Mouse (Mus musculus): ENCODE results near the gene Prrc2a. TPM values are rescaled to one million over a fixed set of nuclear protein-coding genes. Genes with fewer than 3 reads are reported as not detected.

Gene Prrc2a
- total RNA-seq, 2 experiments from 2014 or later = 270 to 288 TPM

- no peak for DNase-seq (ENCODE audit: low spot score in 2 of 2)
Observed at GRCm38 (mm10) chr17:35106522-35106921, 58.2 kb downstream of the Prrc2a start.

DNA sequence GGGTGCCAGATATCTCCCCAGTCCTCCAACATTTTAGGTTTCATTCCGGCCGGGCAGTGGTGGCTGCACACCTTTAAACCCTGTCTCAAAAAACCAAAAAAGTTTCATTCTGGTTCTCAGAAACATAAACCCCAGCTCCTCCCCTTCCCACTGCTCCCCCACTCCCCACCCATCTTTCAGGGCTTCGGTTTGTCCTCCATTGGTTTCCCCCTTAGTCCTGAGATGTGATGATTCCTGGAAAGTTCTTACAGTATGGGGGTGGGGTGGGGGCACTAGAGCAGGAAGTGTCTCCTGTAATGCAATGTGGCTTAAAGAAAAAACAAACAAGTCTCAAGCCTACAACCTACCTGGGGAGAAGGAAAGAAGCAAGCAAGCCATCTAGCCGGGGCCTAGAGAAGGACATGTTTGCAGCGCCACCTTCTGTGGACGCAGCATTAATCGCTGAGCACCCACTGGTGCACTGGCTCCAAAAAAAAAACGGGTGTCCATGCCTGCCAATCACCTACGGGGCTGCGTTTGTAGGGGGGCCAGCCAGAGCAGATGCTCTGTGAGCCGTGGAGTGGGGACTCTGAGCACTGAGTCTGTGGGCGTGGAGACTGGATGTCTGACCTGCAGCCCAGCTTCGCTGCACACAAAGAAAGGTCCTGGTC lies 58.8 kb downstream of the Prrc2a start:
- DNase-seq (ENCODE audit: low spot score in 2 of 2) = peak in 1 of 2 experiments; percentile 41

DNA sequence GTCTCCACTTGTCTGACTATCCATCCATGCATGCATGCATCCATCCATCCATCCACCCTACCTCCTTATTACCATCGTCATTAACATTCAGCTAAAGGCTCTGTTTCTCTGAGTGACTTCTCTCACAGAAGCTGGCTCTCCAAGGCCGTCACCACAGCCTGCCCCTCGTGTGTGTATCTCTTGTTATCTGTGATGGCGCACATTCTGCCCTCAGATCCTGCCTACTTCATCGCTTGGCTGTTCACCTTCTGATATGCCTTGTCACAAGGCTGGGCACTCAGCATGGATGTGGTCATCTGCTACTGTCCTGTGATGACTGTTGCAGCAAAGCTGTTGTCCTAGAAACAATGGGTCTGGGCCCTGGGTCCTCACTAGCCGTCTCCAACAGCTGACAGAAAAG lies 59.9 kb downstream of the Prrc2a start:
- DNase-seq (ENCODE audit: low spot score in 2 of 2) = no peak

DNA sequence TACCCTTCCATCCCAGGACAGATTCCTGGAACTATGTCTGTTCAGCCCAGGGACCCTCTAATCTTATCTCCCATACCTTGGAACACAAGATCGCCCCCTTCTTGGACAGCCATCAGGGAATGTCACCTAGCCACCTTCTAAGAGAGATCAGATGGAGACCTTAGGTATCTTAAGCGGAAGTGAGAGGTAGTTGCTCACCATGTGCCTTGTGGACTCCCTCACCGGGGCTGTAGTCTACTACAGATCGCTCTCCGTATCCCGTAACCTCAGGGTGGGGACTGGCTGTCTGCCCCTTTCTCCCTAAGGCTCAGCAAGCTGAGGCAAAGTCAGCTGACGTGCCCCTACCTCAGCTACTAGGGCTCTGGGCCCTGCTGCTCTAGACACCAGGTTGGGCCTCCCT lies 60.6 kb downstream of the Prrc2a start:
- no peak for DNase-seq (ENCODE audit: low spot score in 2 of 2)

DNA sequence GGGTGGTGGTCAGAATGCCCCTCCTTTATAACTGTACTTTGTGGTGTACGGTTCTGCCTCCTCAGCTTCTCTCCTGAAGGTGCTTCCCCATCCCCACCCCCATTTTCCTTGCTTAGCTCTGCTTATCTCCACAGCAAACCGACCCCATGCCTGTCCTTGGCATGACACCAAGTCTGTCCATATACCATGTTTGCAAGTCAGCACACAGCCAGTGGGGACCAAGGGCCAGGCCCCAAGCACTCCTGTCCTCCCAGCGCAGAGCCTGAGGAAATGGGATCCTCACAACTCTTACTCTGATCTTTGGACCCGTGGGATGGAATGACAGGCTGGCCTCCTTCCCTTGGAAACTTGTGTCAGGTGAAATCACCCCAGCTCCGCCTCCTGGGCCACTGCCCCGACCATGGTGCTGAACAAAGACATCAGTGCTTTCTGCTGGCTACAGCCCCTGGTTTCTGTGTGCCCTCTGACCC lies 61.4 kb downstream of the Prrc2a start:
- no peak for DNase-seq (ENCODE audit: low spot score in 2 of 2)

- no peak for DNase-seq (ENCODE audit: low spot score in 2 of 2)
Observed at GRCm38 (mm10) chr17:35102299-35102698, 62.4 kb downstream of the Prrc2a start.

DNA sequence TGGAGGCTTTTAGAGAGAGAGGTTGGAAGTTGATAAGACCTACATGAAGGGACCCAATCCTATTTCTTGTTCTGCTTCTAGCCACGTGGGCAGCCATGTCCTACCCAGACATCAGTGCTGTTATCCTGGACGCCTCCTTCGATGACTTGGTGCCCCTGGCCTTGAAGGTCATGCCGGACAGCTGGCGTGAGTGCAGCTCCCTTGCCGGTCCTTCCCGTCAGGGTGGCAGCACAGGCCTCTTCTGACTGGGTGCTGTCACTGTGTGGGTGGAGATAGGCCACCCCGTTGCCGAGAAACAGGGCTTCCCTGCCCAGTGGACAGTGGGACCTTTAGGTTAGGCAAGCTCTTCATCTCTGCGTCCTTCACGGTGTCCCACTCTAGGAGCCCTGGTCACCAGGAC lies 63.5 kb downstream of the Prrc2a start:
- DNase-seq (ENCODE audit: low spot score in 2 of 2) = no peak

DNA sequence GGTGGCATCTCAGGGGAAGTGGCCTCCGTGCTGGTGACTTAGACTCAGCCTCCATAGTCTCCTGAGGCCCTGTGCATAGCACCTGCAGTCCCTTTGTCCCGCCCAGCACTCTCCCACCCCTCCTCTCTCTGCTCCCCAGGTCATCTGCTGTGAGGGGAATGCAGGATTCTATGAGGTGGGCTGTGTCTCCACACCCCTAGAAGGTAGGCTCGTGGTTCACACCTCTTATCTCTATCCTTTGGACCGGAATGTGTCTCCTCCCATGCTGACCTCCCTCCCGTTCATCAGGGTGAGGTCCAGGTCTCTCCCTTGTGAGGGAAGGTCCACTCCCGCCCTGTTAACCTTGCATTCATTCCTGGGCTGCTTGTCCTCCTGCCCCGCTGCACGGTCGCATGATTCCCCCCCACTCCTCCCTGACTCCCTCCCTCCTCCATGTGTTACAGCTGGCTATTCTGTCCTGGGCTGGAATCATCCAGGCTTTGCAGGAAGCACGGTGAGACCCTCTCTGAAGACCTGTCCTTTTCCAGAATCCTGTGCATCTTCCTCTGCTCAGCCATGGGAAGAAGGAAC lies 64.4 kb downstream of the Prrc2a start:
- no peak for DNase-seq (ENCODE audit: low spot score in 2 of 2)

Small RNA genes within 50 kb of the gene (microRNA-seq; reads per million reads assigned to microRNA genes)
- 0 reads per million in 2 experiments for gene Mir6973a
- gene Mir6974 = 0.21 to 0.25 reads per million in 2 experiments

Other genes starting within 250 kb of the Prrc2a start
- 10 to 100 TPM; 46.2 to 48.4 TPM for gene Neu1, start 233.6 kb downstream of the Prrc2a start, total RNA-seq (2021)
- 10 to 100 TPM; 21.5 to 31.4 TPM for gene Hspa1b, start 205.7 kb downstream of the Prrc2a start, total RNA-seq (2021)
- gene Gm20481, start 195.0 kb downstream of the Prrc2a start, total RNA-seq (2021) = under 1 TPM in 1 of 2 experiments, not detected in 1; 0.72 TPM
- gene Hspa1a, start 192.7 kb downstream of the Prrc2a start, total RNA-seq (2021) = 10 to 100 TPM; 22.1 to 23.4 TPM
- under 1 TPM; 0.44 to 0.61 TPM for gene Hspa1l, start 192.2 kb downstream of the Prrc2a start, total RNA-seq (2021)
- gene Lsm2, start 183.0 kb downstream of the Prrc2a start, total RNA-seq (2021) = 10 to 100 TPM; 13.9 to 15.5 TPM
- gene Vars, start 163.9 kb downstream of the Prrc2a start, total RNA-seq (2021) = 10 to 100 TPM; 39.6 to 44.0 TPM
- gene Vwa7, start 148.3 kb downstream of the Prrc2a start, total RNA-seq (2021) = under 1 TPM; 0.61 to 0.77 TPM
- not detected for gene Sapcd1, start 136.9 kb downstream of the Prrc2a start, total RNA-seq (2021)
- gene Msh5, start 118.2 kb downstream of the Prrc2a start, total RNA-seq (2021) = under 1 TPM; 0.65 to 0.68 TPM
- gene Clic1, start 114.9 kb downstream of the Prrc2a start, total RNA-seq (2021) = 10 to 100 TPM in 1 of 2 experiments, 1 to 10 TPM in 1; 9.1 to 10.2 TPM
- gene Ddah2, start 105.9 kb downstream of the Prrc2a start, total RNA-seq (2021) = 10 to 100 TPM in 1 of 2 experiments, 1 to 10 TPM in 1; 9.9 to 11.6 TPM
- gene Ly6g6c, start 99.5 kb downstream of the Prrc2a start, total RNA-seq (2021) = not detected
- gene Mpig6b, start 98.7 kb downstream of the Prrc2a start, total RNA-seq (2021) = not detected
- gene Ly6g6e, start 88.0 kb downstream of the Prrc2a start, total RNA-seq (2021) = 1 to 10 TPM; 2.3 to 6.2 TPM
- gene Ly6g6d, start 86.8 kb downstream of the Prrc2a start, total RNA-seq (2021) = 1 to 10 TPM in 1 of 2 experiments, under 1 TPM in 1; 0.70 to 1.0 TPM
- gene Ly6g6f, start 79.3 kb downstream of the Prrc2a start, total RNA-seq (2021) = under 1 TPM; 0.33 to 0.40 TPM
- gene Abhd16a, start 75.6 kb downstream of the Prrc2a start, total RNA-seq (2021) = 100 to 1,000 TPM; 115 to 120 TPM
- not detected for gene Ly6g5c, start 56.6 kb downstream of the Prrc2a start, total RNA-seq (2021)
- gene Ly6g5b, start 49.5 kb downstream of the Prrc2a start, total RNA-seq (2021) = under 1 TPM; 0.28 to 0.72 TPM
- gene Gpank1, start 43.4 kb downstream of the Prrc2a start, total RNA-seq (2021) = 10 to 100 TPM; 15.9 to 16.4 TPM
- 100 to 1,000 TPM; 192 to 198 TPM for gene Csnk2b, start 42.8 kb downstream of the Prrc2a start, total RNA-seq (2021)
- gene D17H6S53E, start 38.5 kb downstream of the Prrc2a start, total RNA-seq (2021) = 10 to 100 TPM; 31.5 to 32.2 TPM
- not detected for gene Apom, start 32.8 kb downstream of the Prrc2a start, total RNA-seq (2021)
- gene Bag6, start 29.7 kb downstream of the Prrc2a start, total RNA-seq (2021) = 100 to 1,000 TPM; 294 to 308 TPM
- gene Aif1, start 11.2 kb upstream of the Prrc2a start, total RNA-seq (2021) = 10 to 100 TPM in 1 of 2 experiments, 1 to 10 TPM in 1; 8.6 to 11.6 TPM
- gene Lst1, start 23.5 kb upstream of the Prrc2a start, total RNA-seq (2021) = 1 to 10 TPM; 6.0 to 6.9 TPM
- gene Ltb, start 29.5 kb upstream of the Prrc2a start, total RNA-seq (2021) = under 1 TPM; 0.79 to 0.80 TPM
- not detected for gene Tnf, start 37.1 kb upstream of the Prrc2a start, total RNA-seq (2021)
- under 1 TPM; 0.23 to 0.60 TPM for gene Lta, start 40.5 kb upstream of the Prrc2a start, total RNA-seq (2021)
- not detected for gene Gm16181, start 55.9 kb upstream of the Prrc2a start, total RNA-seq (2021)
- gene Atp6v1g2, start 68.8 kb upstream of the Prrc2a start, total RNA-seq (2021) = 100 to 1,000 TPM; 587 to 598 TPM
- 10 to 100 TPM; 11.6 to 14.9 TPM for gene Nfkbil1, start 70.9 kb upstream of the Prrc2a start, total RNA-seq (2021)
- gene Ddx39b, start 76.8 kb upstream of the Prrc2a start, total RNA-seq (2021) = 100 to 1,000 TPM; 201 to 213 TPM
- gene H2-D1, start 97.8 kb upstream of the Prrc2a start, total RNA-seq (2021) = 10 to 100 TPM; 26.2 to 33.1 TPM
- 1 to 10 TPM in 1 of 2 experiments, under 1 TPM in 1; 0.79 to 1.2 TPM for gene H2-Q1, start 155.5 kb upstream of the Prrc2a start, total RNA-seq (2021)
- gene H2-Q2, start 177.3 kb upstream of the Prrc2a start, total RNA-seq (2021) = under 1 TPM; 0.44 to 0.82 TPM
- gene H2-Q4, start 214.7 kb upstream of the Prrc2a start, total RNA-seq (2021) = 1 to 10 TPM; 2.9 to 4.1 TPM